Mouse (Mus musculus) olfactory bulb, adult 2 months (tissue): ENCODE data around the gene Olfr463.

Experiments
- CTCF ChIP-seq: fragments of 200-500 bp; IDR thresholded peaks from 2 replicates; pipeline ENCODE4 v1.5.1; 2012; ENCODE audit warnings: low read depth, mild to moderate bottlenecking, low read length, moderate library complexity; ENCODE audit not compliant: insufficient read depth
- POLR2A ChIP-seq: fragments of 200-500 bp; IDR thresholded peaks from 2 replicates; pipeline ENCODE4 v1.6.1; 2012; ENCODE audit warnings: mild to moderate bottlenecking, low read depth, low read length, moderate library complexity; ENCODE audit not compliant: insufficient read depth

GRCm38 (mm10) chr11:87935467-87935866 is 38.3 kb upstream of the Olfr463 start:
- TF ChIP-seq POLR2A: no peak
- no peak for TF ChIP-seq CTCF
